Mouse (Mus musculus): ENCODE measurements at regions not wholly inside any gene's neighbourhood (a gene's known extent, or its start where the extent isn't known, plus 50 kb on each side); places are given as distances from the start of the nearest gene placed in this dataset.
"Not testable (repeated sequence)": the region's sequence is repeated elsewhere in the genome, so short reads cannot be mapped to it uniquely, and the experiment has no call there.

GRCm38 (mm10) chr3:78574807-78575206 is 711.5 kb downstream of the Rapgef2 start:
- H3K27me3 ChIP-seq (ENCODE audit: control insufficient read depth, insufficient read depth, low read length), result no peaks in the 10 kb centered on the region
- H3K27ac ChIP-seq (ENCODE audit: control insufficient read depth, insufficient read depth, low read depth, low read length), result no peak overlapping the region
- no peak overlapping the region for H3K4me3 ChIP-seq (ENCODE audit: control insufficient read depth, low read depth, low read length)
- no peak for TF ChIP-seq CTCF (IDR thresholded peaks at IDR 0.05; ENCODE audit: control insufficient read depth, insufficient read depth, insufficient replicate concordance, low read depth, low read length)
- TF ChIP-seq POLR2A (IDR thresholded peaks at IDR 0.05; ENCODE audit: control insufficient read depth, low read depth, low read length), result no peak
- no peaks in the 10 kb centered on the region for H3K36me3 ChIP-seq (ENCODE audit: control insufficient read depth, insufficient read depth, low read length)
- H3K4me1 ChIP-seq (ENCODE audit: control insufficient read depth, insufficient read depth, low read length), result no peaks in the 10 kb centered on the region

DNA sequence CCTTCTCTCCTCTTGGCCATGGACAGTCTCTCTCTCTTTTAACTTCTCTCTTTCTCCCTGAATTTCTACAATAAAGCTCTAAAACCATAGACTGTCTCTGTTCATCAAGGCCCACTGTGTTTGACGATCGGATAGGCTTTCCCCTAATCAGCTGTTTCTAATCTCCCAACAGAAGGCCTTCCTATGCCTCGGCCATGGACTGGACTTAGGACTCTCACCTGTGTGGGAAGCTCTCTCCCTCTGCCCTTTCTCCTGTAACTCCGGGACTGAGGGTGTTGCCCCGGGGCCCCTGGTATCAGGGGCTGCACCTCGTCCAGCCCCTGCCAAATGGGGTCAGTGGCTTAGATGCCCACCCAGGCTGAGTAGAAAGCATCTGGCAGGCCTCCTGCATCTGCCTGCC is 713.0 kb downstream of the Rapgef2 start:
- no peaks in the 10 kb centered on the region for H3K36me3 ChIP-seq (ENCODE audit: control insufficient read depth, insufficient read depth, low read length)
- H3K4me1 ChIP-seq (ENCODE audit: control insufficient read depth, insufficient read depth, low read length), result no peaks in the 10 kb centered on the region
- no peak overlapping the region for H3K4me3 ChIP-seq (ENCODE audit: control insufficient read depth, low read depth, low read length)
- no peaks in the 10 kb centered on the region for H3K27me3 ChIP-seq (ENCODE audit: control insufficient read depth, insufficient read depth, low read length)
- no peak overlapping the region for H3K27ac ChIP-seq (ENCODE audit: control insufficient read depth, insufficient read depth, low read depth, low read length)
- TF ChIP-seq CTCF (IDR thresholded peaks at IDR 0.05; ENCODE audit: control insufficient read depth, insufficient read depth, insufficient replicate concordance, low read depth, low read length) (no peak), POLR2A (IDR thresholded peaks at IDR 0.05; ENCODE audit: control insufficient read depth, low read depth, low read length) (no peak)

DNA sequence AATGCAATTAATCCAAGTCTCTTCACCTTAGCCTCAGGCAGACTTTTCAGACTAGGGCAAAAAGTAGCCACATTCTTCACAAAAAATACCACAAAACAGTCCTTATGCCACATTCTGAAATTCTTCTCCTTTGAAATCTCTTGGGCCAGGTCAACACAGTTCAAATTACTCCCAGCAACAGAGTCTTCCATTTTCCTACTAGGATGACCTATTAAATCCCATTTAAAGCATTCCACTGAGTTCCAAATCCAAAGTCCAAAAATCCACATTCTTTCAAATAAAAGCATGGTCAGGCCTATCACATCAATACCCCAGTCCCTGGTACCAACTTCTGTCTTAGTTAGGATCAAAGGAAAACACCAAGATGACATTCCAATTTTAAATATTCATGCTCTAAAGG is 721.4 kb downstream of the Rapgef2 start:
- H3K36me3 ChIP-seq (ENCODE audit: control insufficient read depth, insufficient read depth, low read length); H3K27me3 ChIP-seq (ENCODE audit: control insufficient read depth, insufficient read depth, low read length); H3K4me1 ChIP-seq (ENCODE audit: control insufficient read depth, insufficient read depth, low read length); H3K4me3 ChIP-seq (ENCODE audit: control insufficient read depth, low read depth, low read length); H3K27ac ChIP-seq (ENCODE audit: control insufficient read depth, insufficient read depth, low read depth, low read length): not testable (repeated sequence)

Data from testis, adult 2 months (tissue).